Comparison of ENCODE assay signal across 8 mouse cellular contexts in the genomic region with DNA sequence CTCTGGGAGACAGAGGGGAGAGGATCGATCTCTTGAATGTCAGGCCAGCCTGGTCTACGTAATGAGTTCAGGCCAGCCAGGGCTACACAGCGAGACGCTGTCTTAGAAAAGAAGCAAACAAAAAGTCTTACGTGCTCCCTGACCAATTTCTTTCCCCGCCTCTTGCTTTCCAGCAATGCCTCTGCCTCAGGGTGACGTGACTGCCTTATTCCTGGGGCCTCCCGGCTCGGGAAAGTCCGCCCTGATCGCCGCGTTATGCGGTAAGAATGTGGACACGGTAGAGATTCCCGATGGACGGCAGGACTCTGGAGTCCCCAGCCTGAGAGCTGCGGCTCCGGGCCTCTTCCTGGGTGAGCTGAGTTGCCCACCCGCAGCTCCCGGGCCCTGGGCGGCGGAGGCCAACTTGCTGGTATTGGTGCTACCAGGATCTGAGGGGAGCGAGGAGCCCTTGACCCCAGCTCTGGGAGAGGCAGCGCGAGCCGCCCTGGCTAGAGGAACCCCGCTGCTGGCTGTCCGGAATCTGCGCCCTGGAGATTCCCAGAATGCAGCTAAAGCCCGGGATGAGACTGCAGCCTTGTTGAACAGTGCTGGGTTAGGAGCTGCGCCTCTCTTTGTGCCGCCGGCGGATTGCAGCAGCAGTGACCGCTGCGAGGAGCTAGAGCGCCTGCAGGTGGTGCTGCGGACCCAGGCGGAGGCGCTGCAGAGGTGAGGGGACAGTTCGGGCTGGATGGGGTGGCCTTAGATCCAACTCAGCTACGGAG. TPM values are rescaled to one million over a fixed set of nuclear protein-coding genes. Genes with fewer than 3 reads are reported as not detected.
DNase-seq lines count a peak whose midpoint lies in the region; ATAC-seq and TF ChIP-seq lines count a peak whose summit lies in the region.

No protein-coding gene starts in this region.

- H3K9me3 ChIP-seq in intestine, postnatal 0 days (ENCODE audit: control insufficient read depth), result no peaks in the 10 kb centered on the region
- H3K9me3 ChIP-seq in limb, embryonic 14.5 days (ENCODE audit: control insufficient read depth, low read length), result no peaks in the 10 kb centered on the region
- H3K9me3 ChIP-seq in midbrain, embryonic 15.5 days, result no peaks in the 10 kb centered on the region

- H3K4me1 ChIP-seq in intestine, postnatal 0 days (replicated peaks; ENCODE audit: control insufficient read depth, insufficient read depth, low read length), result peaks cover 5% of the 10 kb centered on the region; the same call in 1 of the 2 replicates
- peaks cover 26% of the 10 kb centered on the region for H3K4me1 ChIP-seq in limb, embryonic 14.5 days (ENCODE audit: control insufficient read depth, insufficient read depth, low read length)
- peaks cover 43% of the 10 kb centered on the region for H3K4me1 ChIP-seq in midbrain, embryonic 15.5 days

- ATAC-seq in intestine, postnatal 0 days, result peak; percentile 54
- peak; percentile 45 for ATAC-seq in limb, embryonic 14.5 days (ENCODE audit: low FRiP score, low read depth)
- ATAC-seq in midbrain, embryonic 15.5 days (replicated peaks), result peak; percentile 40

- H3K9ac ChIP-seq in intestine, postnatal 0 days (ENCODE audit: low read depth, low read length), result peak overlapping the region; percentile 80
- H3K9ac ChIP-seq in limb, embryonic 14.5 days (ENCODE audit: low read depth, low read length, severe bottlenecking), result peak overlapping the region; percentile 72
- peak overlapping the region; percentile 90 for H3K9ac ChIP-seq in midbrain, embryonic 15.5 days

- DNase-seq in layer of hippocampus, adult 11-12 months (ENCODE audit: low spot score), result peak; percentile 79
- no peak for DNase-seq in layer of hippocampus, adult 9-10 months (ENCODE audit: low spot score)
- peak; percentile 67 for DNase-seq in embryo, embryonic 11.5 days (ENCODE audit: low read depth, low spot score)
- peak; percentile 59 to 82 for DNase-seq in gastrocnemius, postnatal 4 days (ENCODE audit: low spot score in 2 of 2)
- peak; percentile 73 for DNase-seq in limb, embryonic 14.5 days (ENCODE audit: low spot score)
- DNase-seq in spleen, postnatal 10 days (ENCODE audit: low spot score in 2 of 2), result peak; percentile 57 to 83

- H3K36me3 ChIP-seq in intestine, postnatal 0 days (ENCODE audit: control insufficient read depth, insufficient read depth), result peaks cover 29% of the 10 kb centered on the region
- peaks cover 36% of the 10 kb centered on the region for H3K36me3 ChIP-seq in limb, embryonic 14.5 days (ENCODE audit: control insufficient read depth, insufficient read depth, low read length)
- H3K36me3 ChIP-seq in midbrain, embryonic 15.5 days (replicated peaks), result peaks cover 18% of the 10 kb centered on the region

- peak overlapping the region; percentile 67 for H3K4me3 ChIP-seq in intestine, postnatal 0 days (ENCODE audit: low read depth, low read length)
- H3K4me3 ChIP-seq in limb, embryonic 14.5 days (replicated peaks; ENCODE audit: low read length), result peak overlapping the region; percentile 66
- H3K4me3 ChIP-seq in midbrain, embryonic 15.5 days, result peak overlapping the region; percentile 67

- peak overlapping the region; percentile 94 for H3K4me2 ChIP-seq in intestine, postnatal 0 days (replicated peaks; ENCODE audit: low read depth)
- peak overlapping the region; percentile 94 for H3K4me2 ChIP-seq in limb, embryonic 14.5 days (replicated peaks; ENCODE audit: low read depth, low read length, severe bottlenecking)
- peak overlapping the region; percentile 85 for H3K4me2 ChIP-seq in midbrain, embryonic 15.5 days

- TF ChIP-seq POLR2A in limb, embryonic 14.5 days (IDR thresholded peaks at IDR 0.05; ENCODE audit: borderline replicate concordance, extremely low read depth, insufficient read depth, insufficient read length), result peak; percentile 22; the same call in 1 of the 2 replicates

- H3K27ac ChIP-seq in intestine, postnatal 0 days (ENCODE audit: low read depth, low read length), result peak overlapping the region; percentile 78
- H3K27ac ChIP-seq in limb, embryonic 14.5 days (replicated peaks; ENCODE audit: low read depth, low read length), result peak overlapping the region; percentile 67
- H3K27ac ChIP-seq in midbrain, embryonic 15.5 days, result peak overlapping the region; percentile 94

- no peaks in the 10 kb centered on the region for H3K27me3 ChIP-seq in intestine, postnatal 0 days (replicated peaks; ENCODE audit: control insufficient read depth, insufficient read depth, low read length)
- H3K27me3 ChIP-seq in limb, embryonic 14.5 days (ENCODE audit: control insufficient read depth, insufficient read depth, low read length), result no peaks in the 10 kb centered on the region
- no peaks in the 10 kb centered on the region for H3K27me3 ChIP-seq in midbrain, embryonic 15.5 days (replicated peaks)

- WGBS in intestine, postnatal 0 days, result under 1% methylated on average over 43 of the region's 43 CpGs
- 1% methylated on average over 43 of the region's 43 CpGs for whole genome bisulfite sequencing in limb, embryonic 14.5 days
- WGBS in midbrain, embryonic 15.5 days, result under 1% methylated on average over 43 of the region's 43 CpGs

- TF ChIP-seq CTCF in intestine, postnatal 0 days (IDR thresholded peaks at IDR 0.05; ENCODE audit: low read depth), result peak; percentile 94

RNA-seq across cellular contexts. Expression of a gene that starts 0.9 kb away (rescaled TPM):
- 10 to 100 TPM; 20.5 to 22.0 TPM for total RNA-seq in gastrocnemius, postnatal 4 days (2021)
- 3.4 TPM in 2 replicates for polyA plus RNA-seq in intestine, postnatal 0 days (2015; fragmentation: Nextera tagmentation; extraction: Ambion mirVana)
- 16.3 and 21.9 TPM in 2 replicates for polyA plus RNA-seq in limb, embryonic 14.5 days (2012; rRNA removed)
- polyA plus RNA-seq in limb, embryonic 14.5 days (2014; fragmentation: Nextera tagmentation; extraction: Ambion mirVana), result 10.7 TPM in 2 replicates
- polyA plus RNA-seq in midbrain, embryonic 15.5 days (2015; fragmentation: Nextera tagmentation; extraction: Ambion mirVana), result 31.8 and 33.2 TPM in 2 replicates

RNA-seq across cellular contexts. Expression of a gene that starts 14.5 kb away (rescaled TPM):
- total RNA-seq in gastrocnemius, postnatal 4 days (2021), result not detected
- polyA plus RNA-seq in intestine, postnatal 0 days (2015; fragmentation: Nextera tagmentation; extraction: Ambion mirVana), result not detected in 2 replicates
- polyA plus RNA-seq in limb, embryonic 14.5 days (2012; rRNA removed), result 0.35 and 0.51 TPM in 2 replicates
- 1.7 and 2.0 TPM in 2 replicates for polyA plus RNA-seq in limb, embryonic 14.5 days (2014; fragmentation: Nextera tagmentation; extraction: Ambion mirVana)
- not detected in 2 replicates for polyA plus RNA-seq in midbrain, embryonic 15.5 days (2015; fragmentation: Nextera tagmentation; extraction: Ambion mirVana)

RNA-seq across cellular contexts. Expression of a gene that starts 14.7 kb away (rescaled TPM):
- total RNA-seq in gastrocnemius, postnatal 4 days (2021), result 10 to 100 TPM; 44.4 to 45.2 TPM
- 24.5 and 26.6 TPM in 2 replicates for polyA plus RNA-seq in intestine, postnatal 0 days (2015; fragmentation: Nextera tagmentation; extraction: Ambion mirVana)
- polyA plus RNA-seq in limb, embryonic 14.5 days (2012; rRNA removed), result 133 and 155 TPM in 2 replicates
- 103 and 106 TPM in 2 replicates for polyA plus RNA-seq in limb, embryonic 14.5 days (2014; fragmentation: Nextera tagmentation; extraction: Ambion mirVana)
- polyA plus RNA-seq in midbrain, embryonic 15.5 days (2015; fragmentation: Nextera tagmentation; extraction: Ambion mirVana), result 67.1 and 76.5 TPM in 2 replicates

RNA-seq across cellular contexts. Expression of a gene that starts 19.1 kb away (rescaled TPM):
- not detected for total RNA-seq in gastrocnemius, postnatal 4 days (2021)
- polyA plus RNA-seq in intestine, postnatal 0 days (2015; fragmentation: Nextera tagmentation; extraction: Ambion mirVana), result 0.05 TPM in 1 of 2 replicates, not detected in the other
- polyA plus RNA-seq in limb, embryonic 14.5 days (2012; rRNA removed), result not detected in 2 replicates
- polyA plus RNA-seq in limb, embryonic 14.5 days (2014; fragmentation: Nextera tagmentation; extraction: Ambion mirVana), result 0.19 TPM in 1 of 2 replicates, not detected in the other
- 2.1 and 2.2 TPM in 2 replicates for polyA plus RNA-seq in midbrain, embryonic 15.5 days (2015; fragmentation: Nextera tagmentation; extraction: Ambion mirVana)

RNA-seq across cellular contexts. Expression of a gene that starts 24.6 kb away (rescaled TPM):
- total RNA-seq in gastrocnemius, postnatal 4 days (2021), result 10 to 100 TPM; 12.6 to 15.9 TPM
- polyA plus RNA-seq in intestine, postnatal 0 days (2015; fragmentation: Nextera tagmentation; extraction: Ambion mirVana), result 11.2 and 12.8 TPM in 2 replicates
- 67.8 and 77.5 TPM in 2 replicates for polyA plus RNA-seq in limb, embryonic 14.5 days (2012; rRNA removed)
- polyA plus RNA-seq in limb, embryonic 14.5 days (2014; fragmentation: Nextera tagmentation; extraction: Ambion mirVana), result 29.6 and 33.3 TPM in 2 replicates
- 336 and 344 TPM in 2 replicates for polyA plus RNA-seq in midbrain, embryonic 15.5 days (2015; fragmentation: Nextera tagmentation; extraction: Ambion mirVana)
